Mouse (Mus musculus) stomach, embryonic 15.5 days (tissue): ENCODE results near the gene Osbp2. TPM values are rescaled to one million over a fixed set of nuclear protein-coding genes. Genes with fewer than 3 reads are reported as not detected.

Source experiments
- ATAC-seq: fragments of 200-750 bp; cut with Nextera tagmentation; 2 replicates; pipeline ENCODE4 v1.8.0; 2017; ENCODE audit warnings: low read depth, moderate number of reproducible peaks, moderate TSS enrichment; ENCODE audit not compliant: insufficient read depth, low FRiP score
- H3K27ac ChIP-seq: fragments of 300-500 bp; sonication (generic); 2 replicates; pipeline ENCODE4 v1.5.1; 2015; ENCODE audit warnings: mild to moderate bottlenecking, inconsistent platforms
- H3K27me3 ChIP-seq: fragments of 300-500 bp; sonication (generic); replicated peaks from 2 replicates; pipeline ENCODE4 v1.6.1; 2015; ENCODE audit warnings: inconsistent platforms
- H3K36me3 ChIP-seq: fragments of 300-500 bp; sonication (generic); 2 replicates; pipeline ENCODE4 v1.6.1; 2015; ENCODE audit warnings: inconsistent platforms
- H3K4me1 ChIP-seq: fragments of 300-500 bp; sonication (generic); 2 replicates; pipeline ENCODE4 v1.6.1; 2015; ENCODE audit warnings: inconsistent platforms
- H3K4me2 ChIP-seq: fragments of 300-500 bp; sonication (generic); 2 replicates; pipeline ENCODE4 v1.6.1; 2015; ENCODE audit warnings: mild to moderate bottlenecking, inconsistent platforms
- H3K4me3 ChIP-seq: fragments of 300-500 bp; sonication (generic); replicated peaks from 2 replicates; pipeline ENCODE4 v1.5.1; 2015; ENCODE audit warnings: inconsistent platforms
- H3K9ac ChIP-seq: fragments of 300-500 bp; sonication (generic); 2 replicates; pipeline ENCODE4 v1.6.1; 2015; ENCODE audit warnings: inconsistent platforms
- H3K9me3 ChIP-seq: fragments of 300-500 bp; sonication (generic); 2 replicates; pipeline ENCODE4 v1.6.1; 2016; ENCODE audit warnings: inconsistent platforms
- WGBS: fragments of 180-500 bp; shearing (Covaris S2); methylation state at CpG from one replicate; pipeline ENCODE4 v1.1.7; 2015; 5-methylcytosine and 5-hydroxymethylcytosine counted together
- polyA plus RNA-seq: library from polyadenylated mRNA; unstranded; fragments of >200 nt; fragmentation: Nextera tagmentation; extraction: Ambion mirVana; gene quantifications from 2 replicates; pipeline ENCODE4 v1.2.1, GENCODE M21; 2015

Gene Osbp2
- polyA plus RNA-seq, 1 experiment from 2014 or later: 0.40 TPM

DNA sequence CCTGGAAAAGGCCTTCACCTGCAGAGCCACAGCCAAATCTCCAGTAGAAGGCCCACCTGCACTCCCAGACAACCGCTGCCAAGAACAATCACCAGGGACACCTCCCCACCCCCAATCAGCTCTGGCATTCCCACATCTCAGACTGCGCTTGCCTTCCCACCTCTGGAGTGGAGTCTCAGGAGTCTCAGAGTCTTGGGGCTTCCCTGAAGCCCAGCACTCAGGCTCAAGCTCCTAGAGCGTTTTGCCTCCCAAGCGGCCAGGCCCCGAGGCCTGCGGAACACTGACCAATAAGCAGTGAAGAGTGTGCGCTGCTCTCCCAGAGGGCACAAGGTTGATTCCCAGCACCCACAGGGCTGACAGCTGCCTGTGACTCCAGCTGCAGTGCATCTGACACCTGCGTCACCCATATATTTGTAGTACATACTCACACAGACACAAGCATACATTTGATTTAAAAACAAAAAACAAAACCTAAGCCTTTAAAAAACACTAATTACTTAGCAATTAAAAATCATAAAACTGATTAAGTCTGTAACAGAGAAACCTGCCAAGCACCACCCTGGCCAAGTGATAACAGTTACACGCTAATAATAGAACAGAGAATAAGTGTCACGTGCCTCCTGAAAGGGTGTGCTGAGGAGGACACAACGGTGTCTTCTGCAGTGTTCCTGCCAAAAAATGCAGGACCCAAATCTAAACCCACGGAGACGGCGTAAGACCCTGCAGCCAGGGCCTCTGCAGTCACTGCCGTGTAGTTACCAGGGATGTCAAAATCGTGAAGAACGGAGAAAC, 19.6 kb downstream of the Osbp2 start:
- Histone ChIP-seq H3K4me2 (no peak overlapping the region), H3K9ac (no peak overlapping the region), H3K36me3 (no peaks in the 10 kb centered on the region), H3K27ac (no peak overlapping the region), H3K4me3 (no peak overlapping the region), H3K27me3 (no peaks in the 10 kb centered on the region), H3K9me3 (no peaks in the 10 kb centered on the region), H3K4me1 (no peaks in the 10 kb centered on the region)
- ATAC-seq: no peak
- 74% methylated on average over 17 of the region's 17 CpGs for WGBS

- H3K27me3 ChIP-seq: no peaks in the 10 kb centered on the region
- no peaks in the 10 kb centered on the region for H3K9me3 ChIP-seq
- no peak overlapping the region for H3K9ac ChIP-seq
- no peak overlapping the region for H3K4me2 ChIP-seq
- H3K27ac ChIP-seq: no peak overlapping the region
- ATAC-seq: no peak
- 70% methylated on average over 4 of the region's 4 CpGs for WGBS
- H3K4me1 ChIP-seq: 0 out of 2 replicates have a peak, but pooled peaks cover 4% of the 10 kb centered on the region
- H3K36me3 ChIP-seq: no peaks in the 10 kb centered on the region
- H3K4me3 ChIP-seq: no peak overlapping the region
Observed at GRCm38 (mm10) chr11:3835271-3835670, 28.4 kb downstream of the Osbp2 start.

DNA sequence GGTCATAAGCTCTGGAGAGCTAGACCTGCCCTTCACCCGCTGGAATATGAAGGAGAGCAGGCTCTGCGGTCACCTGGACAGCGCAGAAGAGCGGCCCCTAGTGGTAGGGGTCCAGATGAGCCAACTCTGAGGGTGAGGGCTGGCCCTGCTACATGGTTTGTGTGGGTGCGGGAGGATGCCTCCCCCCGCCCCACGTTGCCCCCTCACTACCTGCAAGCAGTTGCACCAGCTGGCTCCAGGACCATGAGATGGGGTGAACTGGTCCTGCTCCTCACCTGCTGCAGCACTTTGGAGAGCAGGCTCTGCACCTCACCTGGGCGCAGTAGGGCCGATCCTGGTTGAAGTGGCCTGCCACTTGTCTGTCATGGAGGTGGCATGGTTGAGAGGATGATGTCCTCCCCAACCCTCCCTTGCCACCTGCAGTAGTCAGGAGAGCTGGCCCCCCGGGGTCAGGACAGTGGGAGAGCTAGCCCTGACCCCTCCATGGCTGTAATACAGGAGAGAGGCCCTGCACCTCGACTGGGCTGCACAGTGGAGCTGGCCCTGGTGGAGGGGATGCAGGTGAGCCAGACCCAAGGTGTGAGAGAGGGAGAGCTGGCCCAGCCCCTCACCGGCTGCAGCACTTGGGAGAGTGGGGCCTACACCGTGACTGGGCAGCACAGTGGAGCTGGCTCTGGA, 29.1 kb downstream of the Osbp2 start:
- 0 out of 2 replicates have a peak, but pooled peaks cover 4% of the 10 kb centered on the region for H3K4me1 ChIP-seq
- H3K27ac ChIP-seq: no peak overlapping the region
- no peaks in the 10 kb centered on the region for H3K9me3 ChIP-seq
- peak overlapping the region; percentile 42 for H3K4me2 ChIP-seq
- no peaks in the 10 kb centered on the region for H3K36me3 ChIP-seq
- peak overlapping the region; percentile 4; the same call in 1 of the 2 replicates for H3K4me3 ChIP-seq
- H3K9ac ChIP-seq: no peak overlapping the region
- no peaks in the 10 kb centered on the region for H3K27me3 ChIP-seq
- ATAC-seq: peak; percentile 50; the same call in 1 of the 2 replicates
- 50% methylated on average over 13 of the region's 13 CpGs for WGBS

GRCm38 (mm10) chr11:3833544-3834420, 29.9 kb downstream of the Osbp2 start:
- Histone ChIP-seq H3K9ac (no peak overlapping the region), H3K4me2 (peak overlapping the region; percentile 42), H3K4me1 (0 out of 2 replicates have a peak, but pooled peaks cover 4% of the 10 kb centered on the region), H3K27me3 (no peaks in the 10 kb centered on the region), H3K36me3 (no peaks in the 10 kb centered on the region), H3K27ac (no peak overlapping the region), H3K9me3 (no peaks in the 10 kb centered on the region), H3K4me3 (peak overlapping the region; percentile 4; the same call in 1 of the 2 replicates)
- 35% methylated on average over 21 of the region's 21 CpGs for WGBS
- 0 out of 2 replicates have a peak, but pooled peaks have one; percentile 27 for ATAC-seq

- Histone ChIP-seq H3K27ac (no peak overlapping the region), H3K9ac (no peak overlapping the region), H3K27me3 (no peaks in the 10 kb centered on the region), H3K4me3 (no peak overlapping the region), H3K4me1 (0 out of 2 replicates have a peak, but pooled peaks cover 4% of the 10 kb centered on the region), H3K36me3 (no peaks in the 10 kb centered on the region), H3K9me3 (no peaks in the 10 kb centered on the region), H3K4me2 (no peak overlapping the region)
- no peak for ATAC-seq
- WGBS: 40% methylated on average over 6 of the region's 6 CpGs
Observed at GRCm38 (mm10) chr11:3832193-3832901, 31.4 kb downstream of the Osbp2 start.

DNA sequence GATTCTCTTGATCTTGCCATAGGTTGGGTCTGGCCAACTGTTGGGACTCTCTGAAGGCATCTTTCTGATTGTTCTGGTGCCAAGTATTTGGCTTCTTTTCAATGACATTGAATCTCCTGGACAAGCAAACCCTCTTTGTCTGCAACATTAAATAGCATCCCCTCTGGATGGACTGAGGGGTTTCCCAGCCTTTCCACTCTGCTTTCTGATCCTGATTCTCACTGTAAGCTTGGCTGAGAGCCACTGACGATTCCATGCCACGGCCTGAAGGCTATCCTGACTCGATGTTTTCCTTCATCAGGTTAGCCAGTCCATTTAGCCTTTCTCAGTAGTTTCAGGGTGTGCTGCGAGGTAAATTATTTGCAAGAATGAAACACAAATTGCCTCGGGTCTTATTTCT, 34.0 kb downstream of the Osbp2 start:
- WGBS: 84% methylated on average over 5 of the region's 5 CpGs
- Histone ChIP-seq H3K4me1 (0 out of 2 replicates have a peak, but pooled peaks cover 4% of the 10 kb centered on the region), H3K9me3 (no peaks in the 10 kb centered on the region), H3K9ac (no peak overlapping the region), H3K27me3 (no peaks in the 10 kb centered on the region), H3K36me3 (no peaks in the 10 kb centered on the region), H3K4me2 (no peak overlapping the region), H3K27ac (no peak overlapping the region), H3K4me3 (no peak overlapping the region)
- ATAC-seq: no peak

DNA sequence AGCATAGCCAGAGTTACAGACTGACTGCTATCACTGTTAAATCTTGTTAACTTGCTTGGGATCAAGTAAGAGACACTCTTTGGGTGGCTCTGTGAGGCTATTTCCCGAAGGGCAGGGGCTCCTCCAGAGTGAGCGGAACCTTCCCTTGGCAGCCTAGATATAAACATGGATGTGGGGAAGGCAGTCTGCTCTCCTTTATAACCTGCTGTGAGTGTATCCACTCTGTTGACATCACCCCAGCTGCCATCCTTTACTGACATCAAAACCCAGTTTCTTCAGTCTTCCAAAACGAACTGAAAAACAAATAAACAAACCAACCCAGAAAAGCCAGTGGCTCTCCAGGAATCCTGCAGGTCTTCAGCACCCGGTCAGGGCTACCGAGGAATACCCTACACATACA, 39.6 kb downstream of the Osbp2 start:
- no peaks in the 10 kb centered on the region for H3K27me3 ChIP-seq
- no peaks in the 10 kb centered on the region for H3K36me3 ChIP-seq
- no peak overlapping the region for H3K27ac ChIP-seq
- ATAC-seq: no peak
- H3K4me1 ChIP-seq: no peaks in the 10 kb centered on the region
- H3K9me3 ChIP-seq: no peaks in the 10 kb centered on the region
- no peak overlapping the region for H3K9ac ChIP-seq
- no peak overlapping the region for H3K4me3 ChIP-seq
- no peak overlapping the region for H3K4me2 ChIP-seq
- WGBS: 53% methylated on average over 5 of the region's 5 CpGs

DNA sequence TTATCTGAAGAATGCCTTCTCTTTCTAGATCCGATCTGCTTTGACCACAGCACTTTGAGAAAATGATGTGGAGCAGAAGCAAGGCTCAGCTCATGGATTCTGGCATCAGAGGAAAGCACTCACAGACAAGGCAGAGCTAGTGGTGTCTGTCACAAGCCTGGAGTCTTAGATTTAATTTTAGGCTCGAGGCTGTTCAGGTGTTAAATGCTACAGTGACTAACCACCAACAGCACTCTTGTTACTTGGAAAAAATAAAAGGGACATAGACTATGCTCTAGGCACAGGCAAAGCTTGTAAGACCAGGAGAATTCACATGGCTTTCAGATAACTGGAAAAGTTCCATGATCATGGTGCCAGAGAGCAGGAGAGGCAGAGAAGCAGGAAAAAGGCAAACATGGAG, 40.3 kb downstream of the Osbp2 start:
- H3K4me3 ChIP-seq: no peak overlapping the region
- no peaks in the 10 kb centered on the region for H3K27me3 ChIP-seq
- no peaks in the 10 kb centered on the region for H3K4me1 ChIP-seq
- ATAC-seq: no peak
- no peak overlapping the region for H3K4me2 ChIP-seq
- H3K36me3 ChIP-seq: no peaks in the 10 kb centered on the region
- H3K9ac ChIP-seq: no peak overlapping the region
- WGBS: 47% methylated on average over 2 of the region's 2 CpGs
- no peaks in the 10 kb centered on the region for H3K9me3 ChIP-seq
- no peak overlapping the region for H3K27ac ChIP-seq

- Histone ChIP-seq H3K4me3 (no peak overlapping the region), H3K36me3 (no peaks in the 10 kb centered on the region), H3K9ac (no peak overlapping the region), H3K4me2 (no peak overlapping the region; the same call in 1 of the 2 replicates), H3K27me3 (no peaks in the 10 kb centered on the region), H3K27ac (no peak overlapping the region), H3K4me1 (no peaks in the 10 kb centered on the region), H3K9me3 (no peaks in the 10 kb centered on the region)
- no peak for ATAC-seq
- 15% methylated on average over 4 of the region's 4 CpGs for WGBS
Observed at GRCm38 (mm10) chr11:3817986-3818758, 45.5 kb downstream of the Osbp2 start.

- Histone ChIP-seq H3K4me3 (no peak overlapping the region), H3K4me2 (no peak overlapping the region), H3K36me3 (no peaks in the 10 kb centered on the region), H3K4me1 (no peaks in the 10 kb centered on the region), H3K9me3 (no peaks in the 10 kb centered on the region), H3K9ac (no peak overlapping the region), H3K27me3 (no peaks in the 10 kb centered on the region), H3K27ac (no peak overlapping the region)
- ATAC-seq: no peak
Observed at GRCm38 (mm10) chr11:3815951-3816350, 47.8 kb downstream of the Osbp2 start.

DNA sequence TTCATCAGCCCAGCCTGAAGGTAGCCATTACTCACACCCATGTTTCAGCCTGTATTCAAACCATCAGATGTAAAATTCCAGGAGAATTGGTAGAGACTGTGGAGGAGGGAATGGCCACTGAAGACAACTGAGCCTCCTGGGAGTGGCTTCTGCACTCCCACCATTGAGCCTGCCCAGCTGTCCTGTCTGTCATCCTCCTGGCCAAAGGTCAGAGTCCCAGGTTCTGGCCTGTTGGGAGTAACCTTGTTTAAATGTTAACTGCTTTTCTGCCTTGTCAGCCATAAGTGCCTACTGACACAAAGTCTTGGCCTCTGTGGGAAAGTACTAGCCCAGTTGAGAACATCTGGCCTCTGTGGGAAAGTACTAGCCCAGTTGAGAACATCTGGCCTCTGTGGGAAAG, 50.4 kb downstream of the Osbp2 start:
- Histone ChIP-seq H3K9me3 (no peaks in the 10 kb centered on the region), H3K4me1 (no peaks in the 10 kb centered on the region), H3K9ac (no peak overlapping the region), H3K27me3 (no peaks in the 10 kb centered on the region), H3K4me2 (no peak overlapping the region), H3K4me3 (no peak overlapping the region), H3K27ac (no peak overlapping the region), H3K36me3 (no peaks in the 10 kb centered on the region)
- no peak for ATAC-seq
